Comparison of ENCODE assay signal across 15 mouse cellular contexts in the genomic region with DNA sequence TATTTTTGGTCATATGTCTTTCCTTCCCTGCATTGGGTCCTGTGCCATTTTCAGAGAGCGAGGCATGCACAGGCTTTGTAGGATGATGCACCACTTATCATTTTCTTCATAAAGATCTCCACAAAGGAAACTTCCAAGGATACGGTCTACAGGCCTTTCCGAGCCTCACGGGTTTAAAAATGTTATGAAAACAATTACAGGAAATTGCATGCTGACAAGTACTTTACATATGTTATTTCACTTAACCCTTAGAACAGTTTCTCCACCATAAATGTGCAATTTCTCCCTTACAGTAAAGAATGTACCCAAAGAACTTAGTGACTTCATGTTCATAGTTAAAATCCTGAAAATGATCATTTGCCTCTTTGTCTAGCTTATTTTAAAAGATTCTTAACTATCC.
"Had no signal": no experiment of that assay in that cellular context is flagged by ENCODE, and none has a peak within 500 bp of the region (broad histone marks: within the 10 kb centered on the region; RNA-seq: fewer than 3 reads in every experiment).

No protein-coding gene starts in this region.

- H3K27ac ChIP-seq: macrophage; midbrain, embryonic 13.5 days; midbrain, embryonic 15.5 days; neural tube, embryonic 12.5 days had no signal

- DNase-seq: liver, postnatal 0 days; lung, adult 2 months; lung, postnatal 10 days; right cerebral cortex, postnatal 25 days; right cerebral cortex, postnatal 4 days; spleen, adult 18-20 months; thymus, adult 18-20 months; thymus, postnatal 14 days; thymus, postnatal 36 days had no signal

- ATAC-seq: liver, postnatal 0 days; midbrain, embryonic 13.5 days; midbrain, embryonic 15.5 days had no signal

- H3K27me3 ChIP-seq: megakaryocyte, embryonic 14.5 days; midbrain, embryonic 13.5 days; midbrain, embryonic 15.5 days; neural tube, embryonic 12.5 days had no signal

- H3K4me3 ChIP-seq: megakaryocyte, embryonic 14.5 days; midbrain, embryonic 13.5 days; midbrain, embryonic 15.5 days; neural tube, embryonic 12.5 days had no signal

- H3K9me3 ChIP-seq: midbrain, embryonic 13.5 days; midbrain, embryonic 15.5 days; neural tube, embryonic 12.5 days had no signal

- H3K36me3 ChIP-seq: midbrain, embryonic 15.5 days had no signal

- H3K4me2 ChIP-seq: midbrain, embryonic 11.5 days; midbrain, embryonic 13.5 days; midbrain, embryonic 15.5 days; neural tube, embryonic 12.5 days had no signal

- H3K9ac ChIP-seq: liver, postnatal 0 days; midbrain, embryonic 13.5 days; midbrain, embryonic 15.5 days; neural tube, embryonic 12.5 days had no signal

- H3K4me1 ChIP-seq: megakaryocyte, embryonic 14.5 days; midbrain, embryonic 13.5 days; midbrain, embryonic 15.5 days; neural tube, embryonic 12.5 days had no signal
